In genomic region chr8:78770584-78770983, GRCm38 (mm10) we compare ENCODE assay signal across 24 mouse cellular contexts.
"Had no signal": no experiment of that assay in that cellular context is flagged by ENCODE, and none has a peak within 500 bp of the region (broad histone marks: within the 10 kb centered on the region; RNA-seq: fewer than 3 reads in every experiment).

No protein-coding gene starts in this region.

- H3K36me3 ChIP-seq: heart, embryonic 15.5 days; hindbrain, embryonic 10.5 days; hindbrain, embryonic 12.5 days; intestine, embryonic 15.5 days; limb, embryonic 10.5 days; limb, embryonic 12.5 days had no signal

- H3K27me3 ChIP-seq: heart, embryonic 15.5 days; hindbrain, embryonic 12.5 days; intestine, embryonic 15.5 days; limb, embryonic 12.5 days had no signal

- H3K4me3 ChIP-seq: gastrocnemius, adult 2 months; hindbrain, embryonic 10.5 days; hindbrain, embryonic 12.5 days; intestine, embryonic 15.5 days; layer of hippocampus, adult 2 months; left cerebral cortex, adult 2 months; limb, embryonic 10.5 days; limb, embryonic 12.5 days had no signal

- H3K4me1 ChIP-seq: hindbrain, embryonic 10.5 days; hindbrain, embryonic 12.5 days; intestine, embryonic 15.5 days; limb, embryonic 10.5 days; limb, embryonic 12.5 days had no signal

- H3K9me3 ChIP-seq: heart, embryonic 15.5 days; hindbrain, embryonic 10.5 days; hindbrain, embryonic 12.5 days; intestine, embryonic 15.5 days; limb, embryonic 10.5 days; limb, embryonic 12.5 days had no signal

- H3K9ac ChIP-seq: hindbrain, embryonic 12.5 days; hindbrain, embryonic 14.5 days; intestine, embryonic 15.5 days; limb, embryonic 12.5 days had no signal

- H3K4me2 ChIP-seq: hindbrain, embryonic 12.5 days; hindbrain, embryonic 14.5 days; intestine, embryonic 15.5 days; limb, embryonic 12.5 days; liver, embryonic 11.5 days had no signal

- ATAC-seq: forebrain, embryonic 16.5 days; hindbrain, embryonic 16.5 days; inflammation-experienced regulatory T-cells, adult 6 months; intestine, embryonic 15.5 days; intestine, postnatal 0 days had no signal

- H3K27ac ChIP-seq: gastrocnemius, adult 2 months; hindbrain, embryonic 10.5 days; hindbrain, embryonic 12.5 days; hindbrain, embryonic 14.5 days; intestine, embryonic 15.5 days; layer of hippocampus, adult 2 months; left cerebral cortex, adult 2 months; limb, embryonic 10.5 days; limb, embryonic 12.5 days had no signal

- DNase-seq: gastrocnemius, adult 2 months; gastrocnemius, postnatal 10 days; gastrocnemius, postnatal 25 days; heart, postnatal 14 days; heart, postnatal 36 days; kidney, adult 18-20 months; kidney, adult 8-10 months; kidney, postnatal 10 days; kidney, postnatal 25 days; liver had no signal
